Mouse (Mus musculus) thymus, postnatal 0 days (tissue): Measurements from ENCODE around the gene Ube2g1. TPM values are rescaled to one million over a fixed set of nuclear protein-coding genes. Genes with fewer than 3 reads are reported as not detected.
"Not testable (repeated sequence)": the region's sequence is repeated elsewhere in the genome, so short reads cannot be mapped to it uniquely, and the experiment has no call there.

Experiments used
- DNase-seq: peaks from one replicate; pipeline ENCODE4 v3.0.0-alpha.2; 2015; ENCODE audit warnings: low spot score
- polyA plus RNA-seq: library from polyadenylated mRNA; unstranded; fragments of >200 nt; fragmentation: Nextera tagmentation; extraction: Ambion mirVana; gene quantifications from 2 replicates; pipeline ENCODE4 v1.2.1, GENCODE M21; 2015

Gene Ube2g1
- polyA plus RNA-seq, 1 experiment from 2014 or later = 64.1 TPM

- DNase-seq = no peak
These were observed 9.3 kb upstream of the Ube2g1 start for GRCm38 (mm10) chr11:72597780-72598179.

GRCm38 (mm10) chr11:72607469-72608070 is 487 bp downstream of the Ube2g1 start:
- peak; percentile 56 for DNase-seq

- peak; percentile 94 for DNase-seq
These were observed 1.1 kb downstream of the Ube2g1 start for GRCm38 (mm10) chr11:72608071-72608679.

GRCm38 (mm10) chr11:72609242-72609641 is 2.2 kb downstream of the Ube2g1 start:
- DNase-seq = no peak

GRCm38 (mm10) chr11:72614336-72614735 is 7.3 kb downstream of the Ube2g1 start:
- DNase-seq = not testable (repeated sequence)

- no peak for DNase-seq
These were observed 8.8 kb downstream of the Ube2g1 start for GRCm38 (mm10) chr11:72615931-72616330.

GRCm38 (mm10) chr11:72618476-72618875 is 11.4 kb downstream of the Ube2g1 start:
- DNase-seq = no peak

- no peak for DNase-seq
These were observed 35.6 kb downstream of the Ube2g1 start for GRCm38 (mm10) chr11:72642730-72643129.

- DNase-seq = no peak
These were observed 38.3 kb downstream of the Ube2g1 start for GRCm38 (mm10) chr11:72645386-72645785.

GRCm38 (mm10) chr11:72650347-72650746 is 43.3 kb downstream of the Ube2g1 start:
- no peak for DNase-seq

GRCm38 (mm10) chr11:72659918-72660317 is 52.8 kb downstream of the Ube2g1 start:
- no peak for DNase-seq

- DNase-seq = no peak
These were observed 53.3 kb downstream of the Ube2g1 start for GRCm38 (mm10) chr11:72660359-72660758.

GRCm38 (mm10) chr11:72664641-72665040 is 57.6 kb downstream of the Ube2g1 start:
- DNase-seq = no peak

GRCm38 (mm10) chr11:72670634-72671033 is 63.6 kb downstream of the Ube2g1 start:
- DNase-seq = no peak

- DNase-seq = peak; percentile 5
These were observed 64.4 kb downstream of the Ube2g1 start for GRCm38 (mm10) chr11:72671294-72671988.

- no peak for DNase-seq
These were observed 65.4 kb downstream of the Ube2g1 start for GRCm38 (mm10) chr11:72672438-72672837.

GRCm38 (mm10) chr11:72675280-72675679 is 68.2 kb downstream of the Ube2g1 start:
- DNase-seq = no peak

GRCm38 (mm10) chr11:72680726-72681125 is 73.6 kb downstream of the Ube2g1 start:
- DNase-seq = no peak

GRCm38 (mm10) chr11:72683402-72683801 is 76.3 kb downstream of the Ube2g1 start:
- DNase-seq = no peak

GRCm38 (mm10) chr11:72686697-72687096 is 79.6 kb downstream of the Ube2g1 start:
- DNase-seq = no peak

GRCm38 (mm10) chr11:72688242-72688641 is 81.2 kb downstream of the Ube2g1 start:
- no peak for DNase-seq

- no peak for DNase-seq
These were observed 82.0 kb downstream of the Ube2g1 start for GRCm38 (mm10) chr11:72689115-72689514.
